Mouse (Mus musculus) cerebellum, adult 18-20 months (tissue): ENCODE results near the gene Col18a1.
A peak's percentile ranks its signal among the peaks of the same experiment; 100 is the strongest.

Experiments used
- DNase-seq, 2 experiments: peaks; one replicate each; pipeline ENCODE4 v3.0.0; 2021

Gene Col18a1

DNA sequence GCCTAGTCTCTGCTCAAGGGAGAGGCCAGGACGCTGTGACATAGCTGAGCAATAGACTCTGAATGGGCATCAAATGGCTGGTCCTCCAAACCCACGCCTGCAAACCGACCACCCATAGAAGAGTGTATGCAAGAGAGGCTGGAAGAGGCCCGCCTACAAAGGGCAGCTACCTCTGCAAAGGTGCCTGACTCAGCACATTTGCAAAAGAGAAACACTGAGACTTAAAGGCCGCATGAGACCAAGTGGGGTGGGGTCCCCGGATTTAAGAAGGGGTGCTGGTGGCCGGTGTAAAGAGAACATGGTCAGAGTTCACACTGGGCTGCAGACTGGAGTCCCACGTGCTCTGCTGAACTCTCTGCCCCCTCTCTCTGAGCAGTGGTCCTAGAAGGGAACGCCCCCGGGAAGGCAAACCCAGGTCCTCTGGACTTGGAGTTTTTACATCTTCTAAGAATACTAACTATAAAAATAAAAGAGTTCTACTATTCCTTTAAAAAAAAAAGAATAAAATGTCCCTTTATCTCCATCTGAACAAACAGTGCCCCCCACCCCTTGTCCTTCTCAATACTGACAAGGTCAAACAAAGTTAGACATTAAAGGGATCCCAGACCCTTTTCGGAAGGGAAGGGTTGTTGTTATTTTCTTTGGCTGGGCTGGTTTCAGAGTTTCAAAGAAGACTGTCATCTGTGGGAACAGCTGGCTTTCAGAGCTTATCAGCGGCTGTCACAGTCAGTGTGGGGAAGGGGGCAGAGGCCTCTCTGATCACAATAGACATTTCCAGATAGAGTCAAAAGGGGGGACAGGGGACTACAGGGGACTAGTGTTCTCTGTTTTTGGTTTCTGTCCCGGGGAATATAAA, 32.2 kb downstream of the Col18a1 start:
- DNase-seq, result no peak

DNA sequence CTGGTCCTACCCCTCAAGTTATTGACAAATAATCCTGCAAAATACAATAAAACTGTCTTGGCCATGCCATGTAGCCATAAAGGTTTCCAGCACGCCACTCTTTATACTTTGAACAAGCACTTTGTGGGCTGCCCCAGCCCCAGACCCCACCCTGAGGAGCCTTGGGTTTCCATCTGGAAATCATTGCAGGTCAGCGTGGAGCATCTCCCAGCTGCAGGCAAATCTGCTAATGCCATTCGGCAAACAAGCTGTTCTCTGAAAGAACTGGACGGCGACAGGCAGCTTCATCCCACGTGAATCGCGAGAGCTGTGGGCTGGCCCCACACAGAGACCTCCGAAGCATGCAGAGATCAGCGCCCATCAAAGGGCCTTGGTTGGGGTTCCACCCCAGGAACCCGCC, 34.2 kb downstream of the Col18a1 start:
- DNase-seq, result no peak

DNA sequence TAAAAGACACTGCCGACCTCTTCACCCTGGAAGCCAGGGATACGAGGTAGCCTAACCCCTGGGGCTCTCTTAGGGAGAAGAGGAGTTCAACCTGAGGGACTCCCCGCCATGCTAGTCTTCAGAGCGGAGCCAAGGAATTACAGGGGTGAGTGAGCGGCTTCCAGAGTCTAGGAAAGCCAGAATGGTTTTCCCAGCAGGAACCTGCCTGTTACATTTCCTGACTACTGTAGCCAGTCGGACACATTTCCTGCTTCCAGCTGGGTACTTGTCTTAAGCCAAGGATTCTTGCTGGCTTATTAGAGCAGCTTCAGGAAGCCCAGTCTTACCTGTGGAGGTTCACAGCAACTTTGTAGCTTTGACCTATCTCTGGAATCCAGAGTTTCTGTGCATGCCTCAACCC, 34.8 kb downstream of the Col18a1 start:
- no peak for DNase-seq

DNA sequence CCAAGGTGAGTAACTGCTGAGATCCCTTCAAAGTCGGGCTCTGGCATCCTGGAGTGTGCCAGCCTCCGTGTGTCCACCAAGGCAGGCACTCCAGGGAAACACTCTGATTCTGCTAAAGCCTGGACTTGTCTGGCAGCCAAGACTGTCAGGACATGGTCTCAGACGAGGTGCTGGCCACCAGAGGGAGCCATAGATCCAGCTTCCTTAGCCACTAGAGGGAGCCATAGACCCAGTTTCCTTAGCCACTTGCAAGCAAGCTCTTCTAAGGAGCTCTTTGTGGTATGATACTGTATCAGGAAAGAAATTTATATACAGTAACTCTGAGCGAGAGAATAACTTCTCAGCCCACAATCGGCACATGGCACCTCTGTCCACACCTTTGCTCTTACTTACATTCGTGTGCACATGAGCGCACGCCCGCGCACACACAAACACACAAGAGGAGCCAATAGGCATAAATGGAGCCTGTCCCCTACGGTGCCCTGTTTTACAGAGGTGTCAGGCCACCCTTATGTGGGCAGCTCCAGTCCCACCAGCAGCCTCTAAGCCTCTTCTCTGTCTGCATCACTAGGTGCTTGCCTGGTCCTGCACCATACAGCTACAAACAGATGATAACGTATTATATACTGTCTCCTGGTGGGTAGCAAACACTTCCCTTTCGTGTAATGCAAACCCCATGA, 35.6 kb downstream of the Col18a1 start:
- DNase-seq, result peak; percentile 92 to 96

DNA sequence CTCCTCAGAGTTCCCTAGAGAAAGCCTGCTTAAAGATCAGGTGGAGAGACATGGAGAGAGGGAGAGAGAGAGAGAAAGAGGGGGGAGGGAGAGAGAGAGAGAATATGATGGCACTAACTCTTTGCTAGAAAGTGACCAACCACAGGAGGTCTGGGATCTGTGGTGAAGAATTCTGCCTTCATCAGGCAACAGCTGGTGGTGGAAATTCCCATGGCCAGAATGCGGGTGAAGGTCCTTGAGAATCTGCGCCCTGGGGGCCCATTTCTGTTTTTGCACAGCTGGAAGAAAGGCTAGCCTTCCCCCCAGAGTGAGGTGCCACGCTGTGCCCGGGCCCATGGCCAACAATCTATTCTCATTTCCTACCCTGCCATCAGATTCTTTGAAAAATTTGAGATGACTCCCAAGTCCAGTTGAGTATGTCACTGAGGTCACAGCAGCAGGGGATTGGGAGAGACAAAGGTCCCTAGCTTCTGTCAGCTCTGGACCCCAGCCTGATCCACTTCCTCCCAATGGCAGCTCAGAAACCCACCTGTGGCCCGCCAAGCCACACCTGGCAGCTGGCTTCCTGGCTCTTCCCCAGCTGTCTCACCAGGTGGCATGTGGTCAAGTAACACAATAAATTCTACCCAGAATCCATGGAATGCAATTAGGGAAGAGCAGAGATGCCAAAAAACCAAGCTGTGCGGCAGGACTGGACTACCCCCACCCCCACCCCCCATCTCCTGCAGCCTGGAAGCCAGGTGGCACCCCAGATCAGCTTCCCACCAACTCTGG, 36.5 kb downstream of the Col18a1 start:
- DNase-seq, result peak; percentile 32 to 44

DNA sequence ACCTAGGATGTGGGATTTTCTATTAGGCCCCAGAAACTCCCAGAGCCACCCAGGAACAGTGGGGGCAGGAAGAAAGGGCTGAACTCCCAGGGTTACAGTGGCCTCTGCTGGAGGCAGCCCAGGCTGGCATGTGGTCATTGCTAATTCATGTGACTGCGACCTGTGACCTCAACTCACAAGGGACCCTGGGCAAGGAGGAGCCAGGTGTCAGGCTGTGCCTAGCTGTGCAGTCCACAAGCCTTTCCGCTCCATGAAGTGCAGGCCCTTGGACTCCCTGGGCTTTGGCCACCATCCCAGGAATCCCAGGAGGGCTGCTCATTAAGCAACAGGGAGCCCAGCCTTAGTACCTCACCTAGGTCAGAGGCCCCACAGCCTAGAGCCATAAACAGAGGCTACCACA, 38.4 kb downstream of the Col18a1 start:
- no peak for DNase-seq

DNA sequence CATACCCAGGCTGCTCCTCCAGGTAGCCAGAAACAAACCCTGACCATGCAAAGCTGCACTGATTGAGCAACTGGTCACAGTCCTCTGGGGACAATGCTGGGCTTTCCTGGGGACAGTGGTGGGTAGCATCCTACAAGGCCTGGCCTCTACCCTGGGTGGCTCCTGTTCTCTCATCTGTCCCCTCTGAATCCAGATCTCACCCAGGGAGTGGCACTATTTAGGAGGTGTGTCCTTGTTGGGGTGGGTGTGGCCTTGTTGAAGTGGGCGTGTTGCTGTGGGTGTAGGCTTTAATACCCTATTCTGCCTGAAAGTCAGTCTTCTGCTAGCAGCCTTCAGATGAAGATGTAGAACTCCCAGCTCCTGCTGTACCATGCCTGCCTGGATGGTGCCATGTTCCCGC, 39.8 kb downstream of the Col18a1 start:
- DNase-seq, result no peak

DNA sequence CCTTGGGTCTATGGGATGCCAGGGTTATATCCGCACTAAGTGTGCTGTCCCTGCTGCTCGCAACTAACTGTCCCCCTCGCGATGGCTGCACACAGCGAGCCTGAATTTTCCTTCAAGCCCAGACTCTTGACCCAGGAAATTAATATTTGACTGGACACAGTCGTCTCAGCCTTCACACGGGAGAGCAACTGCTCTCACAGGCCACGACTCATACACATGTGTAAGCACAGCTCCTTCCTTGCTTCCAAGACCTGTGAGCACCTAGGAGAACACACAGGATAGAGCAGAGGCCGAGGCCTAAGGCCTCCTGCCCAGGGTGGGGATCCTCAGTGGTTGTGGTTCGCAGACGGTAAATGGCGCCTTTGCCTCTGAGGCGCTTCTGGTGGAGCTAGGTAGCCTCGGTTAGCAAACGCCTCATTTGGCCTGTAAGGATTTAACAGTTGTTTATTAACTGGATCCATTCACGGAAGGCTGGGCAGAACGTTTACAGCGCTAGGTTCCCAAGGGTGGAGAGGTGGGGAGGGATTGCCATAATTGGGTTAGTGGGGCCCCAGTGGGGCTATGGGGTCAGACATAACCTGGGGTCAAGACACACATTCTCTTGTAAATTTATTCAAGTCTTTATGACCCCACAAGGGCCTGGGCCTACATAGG, 41.1 kb downstream of the Col18a1 start:
- DNase-seq, result no peak

DNA sequence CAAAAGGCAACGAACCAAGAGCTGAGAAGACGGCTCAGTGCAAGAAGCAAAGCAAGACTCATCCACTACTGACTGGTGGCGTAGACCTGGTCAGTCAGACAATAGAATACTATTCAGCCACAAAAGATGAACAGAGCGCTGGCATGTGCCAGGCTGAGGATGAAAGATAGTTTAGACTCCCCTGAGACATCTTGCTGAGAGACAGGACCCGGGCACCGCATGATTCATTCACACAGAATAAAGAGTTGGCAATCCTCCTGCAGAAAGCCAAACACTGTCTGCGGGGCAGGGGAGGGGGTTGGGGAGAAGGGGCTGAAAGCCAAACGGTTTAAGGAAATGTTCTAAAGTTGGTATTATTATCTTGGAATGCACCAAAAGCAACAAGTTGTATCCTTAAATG, 42.4 kb downstream of the Col18a1 start:
- no peak for DNase-seq

DNA sequence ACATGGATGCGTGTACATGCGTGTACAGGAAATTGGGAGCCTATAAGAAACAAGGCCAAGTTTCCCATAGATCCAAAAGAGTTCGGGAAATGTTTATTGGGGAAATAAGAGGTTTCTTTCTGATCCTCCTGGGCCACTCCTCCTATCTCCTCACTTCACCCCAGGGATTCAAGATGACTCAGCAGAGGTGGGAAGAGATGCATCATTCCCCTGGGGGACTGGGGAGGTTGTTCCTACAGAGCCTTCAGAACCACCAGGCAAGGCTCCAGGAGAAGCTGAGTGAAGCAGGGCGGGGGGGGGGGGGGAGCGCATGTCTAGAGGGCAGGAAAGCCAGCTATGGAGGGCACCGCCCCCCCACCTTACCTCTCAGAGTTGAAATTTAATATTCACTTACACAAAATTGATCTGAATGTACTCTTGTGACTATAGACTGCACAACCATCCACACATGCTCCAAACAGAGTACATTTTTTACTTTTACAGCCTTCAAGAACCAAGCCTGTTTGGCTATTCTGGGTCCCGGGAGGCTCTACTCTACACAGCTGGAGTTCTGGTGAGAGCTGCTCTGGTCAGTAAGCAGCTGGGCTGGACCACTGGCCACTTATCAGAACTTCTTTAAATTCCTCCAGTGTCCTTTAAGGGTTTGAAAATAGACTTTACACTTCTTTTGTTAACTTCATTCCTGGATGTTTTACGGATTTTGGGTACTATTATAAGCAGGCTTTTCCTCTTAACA, 44.9 kb downstream of the Col18a1 start:
- DNase-seq, result no peak

DNA sequence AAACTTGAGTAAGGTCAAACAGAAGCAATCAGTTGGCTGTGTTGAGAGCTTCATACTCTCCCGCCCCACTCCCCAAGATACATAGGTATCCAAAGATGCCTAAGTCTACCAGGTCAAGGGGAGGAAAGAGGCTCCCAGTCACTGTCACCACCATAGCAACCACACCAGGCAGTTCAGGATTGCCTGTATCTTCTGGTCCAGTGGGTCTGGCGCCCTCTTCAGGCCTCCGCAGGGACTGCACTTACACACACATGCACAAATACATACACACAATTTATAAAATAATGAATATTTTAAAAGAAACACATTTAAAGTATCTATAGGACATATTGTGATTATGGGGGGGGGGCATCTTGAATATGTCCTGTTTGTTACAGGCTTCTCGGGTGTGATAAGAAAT, 45.8 kb downstream of the Col18a1 start:
- no peak for DNase-seq

DNA sequence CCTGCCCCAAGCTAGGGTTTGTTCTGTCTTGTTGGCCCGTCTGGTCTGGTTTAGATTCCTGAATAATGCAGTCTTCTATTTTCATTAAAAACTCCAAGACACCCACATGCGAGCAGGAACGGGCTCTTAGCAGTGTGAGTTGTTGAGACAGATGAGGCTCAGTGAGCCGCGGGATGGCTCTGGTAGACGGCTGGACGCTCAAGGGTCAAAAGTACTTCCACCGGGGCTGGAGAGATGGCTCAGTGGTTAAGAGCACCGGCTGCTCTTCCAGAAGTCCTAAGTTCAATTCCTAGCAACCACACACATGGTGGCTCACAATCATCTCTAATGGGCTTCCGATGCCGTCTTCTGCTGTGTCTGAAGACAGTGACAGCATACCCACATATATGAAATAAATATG, 46.9 kb downstream of the Col18a1 start:
- DNase-seq, result no peak

DNA sequence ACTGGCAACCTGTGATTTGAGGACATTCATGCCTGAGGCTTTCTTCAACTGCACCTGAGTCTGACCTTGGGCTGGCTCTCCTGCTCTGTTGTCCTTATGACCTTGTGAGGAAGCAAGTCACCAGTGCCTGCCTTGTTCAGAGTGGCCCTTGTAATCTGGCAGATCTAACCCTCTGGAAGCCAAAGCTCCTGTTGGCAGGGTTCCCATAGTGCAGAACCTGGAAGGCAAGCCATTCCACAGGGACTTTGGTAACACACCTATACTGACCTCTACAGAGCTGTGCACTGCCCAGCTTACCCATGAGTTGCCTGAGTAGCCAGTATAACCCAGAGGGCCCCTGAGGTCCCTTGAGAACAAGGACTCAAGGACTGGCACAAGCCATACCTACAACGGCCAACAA, 48.0 kb downstream of the Col18a1 start:
- peak in 1 of 2 experiments; percentile 23 for DNase-seq

DNA sequence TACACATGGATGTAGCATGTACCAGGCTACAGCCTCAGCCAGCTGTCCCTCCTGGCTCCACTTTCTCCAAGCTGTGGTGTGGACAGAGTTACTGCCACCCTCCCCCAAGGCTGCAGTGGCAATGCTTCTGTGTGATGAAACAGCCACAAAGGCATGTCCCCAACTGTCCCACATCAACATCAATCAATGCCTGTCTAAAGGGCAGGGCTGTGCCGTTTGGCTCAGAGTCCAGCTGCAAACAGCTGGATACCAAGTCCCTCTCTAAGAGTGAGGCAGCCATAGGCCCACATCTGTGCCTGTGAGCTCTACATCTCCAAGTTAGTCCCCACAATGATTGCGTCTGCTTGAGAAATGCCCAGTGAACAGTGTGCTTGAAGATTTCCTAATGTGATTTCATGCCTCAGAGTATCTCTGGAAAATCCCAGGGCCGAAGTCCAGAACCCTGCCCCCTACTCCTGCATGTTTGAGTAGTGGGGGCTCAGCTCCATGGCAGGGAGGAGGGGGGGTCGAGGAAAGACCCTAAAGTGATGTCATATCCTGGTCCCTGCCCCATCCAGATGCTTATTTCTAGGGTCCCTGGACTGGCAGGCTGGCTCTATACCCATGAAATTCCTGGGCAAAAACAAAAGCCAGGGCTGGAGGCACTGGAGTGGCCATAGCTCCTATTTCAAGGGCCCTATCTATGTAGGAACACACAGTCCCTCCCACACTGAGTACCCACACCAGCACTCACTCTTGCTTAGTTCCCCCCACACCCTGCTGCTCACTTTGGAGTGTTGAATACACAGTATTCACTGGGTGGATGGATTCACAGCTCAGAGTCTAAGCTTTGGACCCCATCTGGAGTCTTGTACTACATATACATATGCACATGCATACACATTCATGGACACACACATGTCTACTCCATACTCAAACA, 49.6 kb downstream of the Col18a1 start:
- no peak for DNase-seq

DNA sequence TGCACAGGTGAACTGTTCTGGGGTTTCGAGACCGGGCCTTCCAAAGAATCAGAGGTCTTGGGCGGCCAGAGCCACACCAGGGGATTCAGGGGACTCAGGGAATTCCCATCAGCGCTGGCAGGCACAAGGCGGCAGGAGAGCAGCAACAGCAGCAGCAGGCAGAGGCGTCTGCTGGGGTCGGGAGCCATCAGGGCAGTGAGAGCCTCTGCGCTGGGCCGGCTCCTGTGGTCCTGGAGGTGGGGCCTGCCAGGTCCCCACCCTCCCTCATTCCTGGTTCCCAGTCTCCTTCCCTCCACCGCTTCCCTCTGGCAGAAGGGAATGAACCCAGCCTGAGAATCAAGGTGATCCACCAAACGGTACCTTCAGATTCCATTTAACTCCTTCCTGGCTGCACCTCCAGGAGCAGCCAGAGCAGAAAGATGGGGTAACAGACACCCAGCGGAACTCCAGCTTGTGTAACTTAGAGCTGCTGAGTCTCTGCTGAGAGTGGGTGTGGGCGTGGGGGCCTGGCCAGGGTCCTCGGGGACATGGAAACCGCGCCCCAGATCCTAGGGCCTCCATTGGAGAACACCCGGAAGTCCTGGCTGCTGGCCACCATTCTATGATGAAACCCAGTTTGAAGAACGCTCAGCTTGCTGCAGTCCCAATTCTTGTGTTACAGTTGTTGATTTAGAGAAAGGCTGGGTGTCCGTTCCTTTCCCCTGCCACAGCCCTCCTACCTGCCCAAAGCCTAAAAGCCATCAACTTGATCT, 52.7 kb downstream of the Col18a1 start:
- DNase-seq, result no peak

DNA sequence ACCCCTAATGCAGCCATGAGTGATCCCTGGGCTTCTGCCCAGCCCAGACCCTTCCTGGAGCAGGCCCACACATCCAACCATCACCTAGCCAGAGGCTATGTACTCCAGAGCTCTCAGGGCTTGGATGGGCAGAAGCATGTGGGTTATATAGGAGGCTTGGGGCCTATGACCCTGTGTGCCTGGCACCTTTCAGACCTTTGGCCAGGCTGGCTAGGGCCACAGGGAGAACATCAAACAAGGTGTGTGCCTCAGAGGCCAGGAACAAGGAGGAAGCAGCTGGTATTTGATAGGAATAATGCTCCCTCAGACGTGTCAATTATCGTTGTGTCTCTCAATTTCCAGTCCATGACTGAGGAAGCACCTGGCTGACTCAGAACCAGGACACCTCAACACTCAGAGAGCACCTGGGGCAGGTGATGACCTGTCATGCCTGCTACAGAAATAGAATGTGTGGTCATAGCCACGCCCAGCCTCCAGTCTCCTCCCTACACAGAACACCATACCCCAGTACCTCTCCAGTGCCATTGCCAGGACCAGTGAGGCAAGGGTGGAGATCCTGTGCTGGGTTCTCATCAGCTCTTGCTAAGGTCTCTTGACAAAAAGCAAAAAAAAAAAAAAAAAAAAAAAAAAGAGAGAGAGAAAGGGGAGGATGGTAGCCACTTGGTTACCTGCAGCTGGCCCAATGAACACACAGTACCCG, 54.6 kb downstream of the Col18a1 start:
- no peak for DNase-seq

DNA sequence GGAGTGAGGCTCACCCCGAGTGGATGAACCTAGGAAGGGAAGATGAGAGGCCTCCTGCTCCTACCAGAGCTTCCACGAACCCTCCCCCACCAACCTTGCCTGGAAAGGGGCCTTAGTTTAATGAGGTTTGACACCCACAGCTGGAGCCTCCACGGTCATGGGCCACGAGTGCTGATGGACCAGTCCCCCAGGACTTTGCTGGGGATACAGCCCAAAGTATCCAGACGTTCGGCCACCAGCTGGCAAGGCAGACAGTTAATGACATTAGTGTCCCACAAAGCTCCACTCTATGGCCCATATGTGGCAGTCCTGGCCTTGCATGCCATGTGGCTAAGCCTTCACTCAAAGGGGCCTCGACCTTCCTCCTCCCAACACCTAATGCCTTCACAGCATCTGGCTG, 55.5 kb downstream of the Col18a1 start:
- no peak for DNase-seq

DNA sequence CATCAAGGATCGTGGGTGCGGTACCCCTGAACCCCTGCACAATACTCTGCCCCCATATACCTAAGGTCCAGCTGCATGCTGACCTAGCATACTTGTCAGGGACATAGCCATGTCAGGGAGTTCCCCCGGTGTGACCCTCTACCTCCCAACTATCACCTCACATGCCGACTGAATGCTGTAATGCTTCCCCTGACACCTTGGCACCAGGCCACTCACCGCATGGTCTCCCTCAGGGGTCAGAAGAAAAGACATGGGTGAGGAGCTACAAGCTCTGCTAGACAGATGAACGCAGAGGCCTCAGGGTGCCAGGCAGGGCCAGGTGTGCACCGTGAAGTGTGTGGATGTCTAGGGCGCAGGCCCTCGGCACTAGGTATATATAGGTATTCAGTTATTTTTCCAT, 56.3 kb downstream of the Col18a1 start:
- DNase-seq, result no peak

DNA sequence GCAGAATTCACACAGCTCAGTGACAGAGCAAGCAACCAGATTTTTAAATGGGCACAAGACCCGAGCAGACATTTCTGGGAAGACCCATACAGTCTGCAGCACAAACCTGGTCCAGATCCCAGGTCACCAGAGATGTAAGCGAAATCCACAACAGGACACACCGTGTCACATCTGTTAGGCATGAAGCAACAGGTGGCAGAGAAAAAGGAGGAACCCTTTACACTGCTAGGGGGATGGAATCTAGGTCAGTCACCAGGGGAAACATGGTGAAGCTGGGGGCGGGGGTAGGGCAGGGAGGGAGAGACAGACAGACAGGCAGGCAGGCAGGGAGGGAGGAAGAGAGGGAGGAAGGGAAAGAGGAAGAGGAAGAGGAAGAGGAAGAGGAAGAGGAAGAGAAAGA, 58.2 kb downstream of the Col18a1 start:
- DNase-seq, result no peak

DNA sequence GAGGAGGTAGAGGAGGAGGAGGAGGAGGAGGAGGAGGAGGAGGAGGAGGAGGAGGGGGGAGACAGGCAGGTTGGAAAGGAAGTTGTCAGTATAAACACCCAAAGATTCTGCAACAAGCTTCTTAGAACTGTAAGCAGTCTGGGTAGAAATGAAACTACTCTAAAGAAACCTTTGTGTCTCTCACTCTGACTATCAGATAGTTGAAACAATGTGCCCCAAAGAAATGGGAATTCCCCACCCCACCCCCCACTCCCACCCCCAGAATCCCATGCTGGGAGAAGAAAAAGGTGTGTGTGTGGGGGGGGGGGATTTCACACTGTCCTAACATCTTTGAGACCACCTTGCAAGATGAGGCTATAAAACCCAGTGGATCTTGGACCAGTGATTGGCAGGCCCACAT, 62.0 kb downstream of the Col18a1 start:
- no peak for DNase-seq
